Mouse (Mus musculus): ENCODE data around the gene Rras. TPM values are rescaled to one million over a fixed set of nuclear protein-coding genes. Genes with fewer than 3 reads are reported as not detected.

Rras gene
- polyA plus RNA-seq, 2 experiments: 15.4 to 16.3 TPM

DNA sequence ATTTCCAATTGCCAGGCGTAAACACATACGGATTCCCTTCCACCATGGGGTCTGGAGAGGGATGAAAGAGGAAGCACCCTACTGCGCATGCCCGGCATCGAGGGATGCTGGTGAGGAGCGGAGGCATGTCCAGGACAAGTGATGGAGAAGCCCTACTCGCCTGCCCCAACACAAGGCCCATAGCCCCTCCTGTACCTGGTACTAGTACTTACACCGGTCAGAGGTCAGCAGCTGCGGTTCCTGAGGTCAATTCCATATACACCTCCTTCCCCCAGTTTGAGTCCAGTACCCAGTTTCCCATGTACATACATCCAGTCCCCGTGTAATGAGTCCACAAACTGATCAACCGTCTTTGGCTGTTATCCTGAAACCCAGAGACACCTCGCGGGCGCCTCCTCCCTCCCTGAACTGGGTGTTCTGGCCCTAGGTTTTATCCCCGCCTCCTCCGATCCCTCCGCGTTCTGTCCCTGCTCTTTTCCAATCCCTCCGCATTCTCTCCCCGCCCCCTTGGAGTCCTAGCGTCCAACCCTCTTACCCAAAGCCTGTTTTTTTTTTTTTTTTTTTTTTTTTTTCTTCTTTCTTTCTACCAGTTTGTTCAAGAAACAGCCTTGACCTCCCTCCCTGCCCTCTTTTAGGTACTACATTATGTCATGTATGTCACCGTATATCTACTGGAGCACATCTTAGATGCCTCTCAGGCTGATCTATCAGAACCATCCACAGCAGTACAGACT, 43.2 kb upstream of the Rras start, which contains the start of gene Cpt1c:
Gene Cpt1c, minus strand, starts transcription at position 469 of the 734 bp plus-strand sequence.
- DNase-seq (ENCODE audit: low read depth in 3 of 3, low spot score in 3 of 3) (peak; percentile 57 to 74 (median 65)), ATAC-seq (ENCODE audit: insufficient read depth) (peak; percentile 65)
- WGBS (ENCODE audit: insufficient replicate concordance): 5% methylated on average over 22 of the region's 22 CpGs
- H3K27me3 ChIP-seq (ENCODE audit: control insufficient read depth, insufficient read depth, low read length): no peaks in the 10 kb centered on the region
- peak within 1 kb of the TSS; percentile 59 for H3K27ac ChIP-seq
- no peaks in the 10 kb centered on the region for H3K9me3 ChIP-seq (ENCODE audit: control insufficient read depth, low read length)
- peaks cover 25% of the 10 kb centered on the region for H3K36me3 ChIP-seq (replicated peaks; ENCODE audit: control insufficient read depth, insufficient read depth, low read depth)
- TF ChIP-seq EP300 (IDR thresholded peaks at IDR 0.05; ENCODE audit: low read depth): peak; percentile 32; the same call in 1 of the 2 replicates
- 0 out of 2 replicates have a peak, but pooled peaks have one; percentile 19 for TF ChIP-seq CTCF (IDR thresholded peaks at IDR 0.05; ENCODE audit: low read depth)
- peak within 1 kb of the TSS; percentile 29 to 50 for H3K4me3 ChIP-seq (ENCODE audit: insufficient read depth in 1 of 2, low read depth in 2 of 2, low read length in 2 of 2)
- H3K4me1 ChIP-seq (replicated peaks; ENCODE audit: control insufficient read depth in 2 of 2, insufficient read depth in 2 of 2, low read length in 1 of 2): peaks cover 13 to 23% of the 10 kb centered on the region in 2 experiments
- peak within 1 kb of the TSS; percentile 16; the same call in 1 of the 2 replicates for H3K9ac ChIP-seq (replicated peaks)
- H3K4me2 ChIP-seq (ENCODE audit: low read depth): peak within 1 kb of the TSS; percentile 67

DNA sequence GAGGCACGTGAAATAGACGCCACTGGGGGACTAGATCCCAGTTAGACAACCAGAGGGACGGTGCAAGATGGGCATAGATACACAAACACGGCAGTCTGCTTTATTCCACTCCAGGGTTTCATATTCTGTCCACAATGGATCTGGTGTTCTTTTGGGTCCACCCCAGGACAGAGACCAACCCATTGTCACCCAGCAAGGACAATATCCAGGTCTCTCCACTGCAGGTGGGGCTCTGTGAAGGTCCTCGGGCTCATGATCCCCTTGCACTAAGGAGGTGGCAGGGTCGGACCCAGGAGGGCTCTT, 42.7 kb upstream of the Rras start:
- Histone ChIP-seq H3K4me2 (ENCODE audit: low read depth) (peak overlapping the region; percentile 67), H3K27me3 (ENCODE audit: control insufficient read depth, insufficient read depth, low read length) (no peaks in the 10 kb centered on the region), H3K27ac (peak overlapping the region; percentile 20), H3K9me3 (ENCODE audit: control insufficient read depth, low read length) (no peaks in the 10 kb centered on the region), H3K4me1 (replicated peaks; ENCODE audit: control insufficient read depth in 2 of 2, insufficient read depth in 2 of 2, low read length in 1 of 2) (peaks cover 13 to 20% of the 10 kb centered on the region in 2 experiments), H3K9ac (replicated peaks) (no peak overlapping the region), H3K36me3 (replicated peaks; ENCODE audit: control insufficient read depth, insufficient read depth, low read depth) (peaks cover 27% of the 10 kb centered on the region), H3K4me3 (ENCODE audit: insufficient read depth in 1 of 2, low read depth in 2 of 2, low read length in 2 of 2) (no peak overlapping the region)
- DNase-seq (ENCODE audit: low read depth in 3 of 3, low spot score in 3 of 3) (no peak), ATAC-seq (ENCODE audit: insufficient read depth) (no peak)
- TF ChIP-seq CTCF (IDR thresholded peaks at IDR 0.05; ENCODE audit: low read depth) (no peak), EP300 (IDR thresholded peaks at IDR 0.05; ENCODE audit: low read depth) (no peak)
- 25% methylated on average over 6 of the region's 6 CpGs for WGBS (ENCODE audit: insufficient replicate concordance)

DNA sequence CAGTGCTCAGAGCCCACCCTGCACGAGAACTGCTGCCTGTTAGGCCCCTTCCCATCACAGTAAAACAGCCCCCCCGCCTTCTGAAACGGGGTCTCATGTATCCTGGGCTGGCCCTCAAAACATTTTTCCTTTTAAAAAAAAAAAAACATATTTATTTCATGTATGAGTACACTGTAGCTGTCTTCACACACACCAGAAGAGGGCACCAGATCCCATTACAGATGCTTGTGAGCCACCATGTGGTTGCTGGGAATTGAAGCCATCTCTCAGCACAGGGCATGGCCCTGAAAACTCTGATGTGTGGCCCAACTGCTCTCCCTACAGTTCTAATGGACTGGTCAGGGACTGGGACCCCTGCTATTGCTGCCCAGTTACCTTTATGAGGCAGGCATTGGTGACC, 39.5 kb upstream of the Rras start:
- no peak overlapping the region for H3K4me2 ChIP-seq (ENCODE audit: low read depth)
- H3K36me3 ChIP-seq (replicated peaks; ENCODE audit: control insufficient read depth, insufficient read depth, low read depth): peaks cover 40% of the 10 kb centered on the region
- no peak overlapping the region for H3K9ac ChIP-seq (replicated peaks)
- H3K4me3 ChIP-seq (ENCODE audit: insufficient read depth in 1 of 2, low read depth in 2 of 2, low read length in 2 of 2): no peak overlapping the region
- no peak overlapping the region for H3K27ac ChIP-seq
- 80% methylated on average over 3 of the region's 3 CpGs for WGBS (ENCODE audit: insufficient replicate concordance)
- ATAC-seq (ENCODE audit: insufficient read depth) (no peak), DNase-seq (ENCODE audit: low read depth in 3 of 3, low spot score in 3 of 3) (no peak)
- TF ChIP-seq EP300 (IDR thresholded peaks at IDR 0.05; ENCODE audit: low read depth) (no peak), CTCF (IDR thresholded peaks at IDR 0.05; ENCODE audit: low read depth) (peak; percentile 24)
- H3K4me1 ChIP-seq (replicated peaks; ENCODE audit: control insufficient read depth in 2 of 2, insufficient read depth in 2 of 2, low read length in 1 of 2): peaks cover 7 to 11% of the 10 kb centered on the region in 2 experiments; a peak in 3 of 4 replicates
- no peaks in the 10 kb centered on the region for H3K9me3 ChIP-seq (ENCODE audit: control insufficient read depth, low read length)
- no peaks in the 10 kb centered on the region for H3K27me3 ChIP-seq (ENCODE audit: control insufficient read depth, insufficient read depth, low read length)

DNA sequence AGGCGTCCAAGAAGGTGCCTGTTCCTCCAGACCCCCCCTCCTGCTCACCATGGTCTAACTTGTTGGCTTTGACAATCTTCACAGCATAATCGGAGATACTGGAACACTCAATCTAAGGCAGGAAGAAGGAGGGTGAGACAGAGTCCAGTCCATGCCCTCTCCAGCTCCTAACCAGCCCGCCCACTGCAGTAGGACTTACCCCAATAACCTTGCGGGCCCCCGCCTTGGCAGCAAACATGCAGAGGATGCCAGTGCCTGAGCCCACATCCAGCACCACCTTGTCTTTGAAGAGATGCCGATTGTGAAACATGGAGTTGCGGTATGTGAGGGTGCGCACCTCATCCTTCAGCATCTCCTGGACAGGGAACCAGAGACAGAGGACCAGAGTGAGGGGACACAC, 36.2 kb upstream of the Rras start:
- Histone ChIP-seq H3K9ac (replicated peaks) (no peak overlapping the region), H3K27ac (no peak overlapping the region), H3K27me3 (ENCODE audit: control insufficient read depth, insufficient read depth, low read length) (no peaks in the 10 kb centered on the region), H3K9me3 (ENCODE audit: control insufficient read depth, low read length) (no peaks in the 10 kb centered on the region), H3K4me2 (ENCODE audit: low read depth) (no peak overlapping the region), H3K4me1 (replicated peaks; ENCODE audit: control insufficient read depth in 2 of 2, insufficient read depth in 2 of 2, low read length in 1 of 2) (peaks cover 3 to 5% of the 10 kb centered on the region in 2 experiments; a peak in 2 of 4 replicates), H3K4me3 (ENCODE audit: insufficient read depth in 1 of 2, low read depth in 2 of 2, low read length in 2 of 2) (no peak overlapping the region), H3K36me3 (replicated peaks; ENCODE audit: control insufficient read depth, insufficient read depth, low read depth) (peaks cover 40% of the 10 kb centered on the region)
- 81% methylated on average over 8 of the region's 8 CpGs for WGBS (ENCODE audit: insufficient replicate concordance)
- ATAC-seq (ENCODE audit: insufficient read depth): no peak
- TF ChIP-seq CTCF (IDR thresholded peaks at IDR 0.05; ENCODE audit: low read depth) (no peak), EP300 (IDR thresholded peaks at IDR 0.05; ENCODE audit: low read depth) (no peak)
- DNase-seq (ENCODE audit: low read depth in 3 of 3, low spot score in 3 of 3): no peak

DNA sequence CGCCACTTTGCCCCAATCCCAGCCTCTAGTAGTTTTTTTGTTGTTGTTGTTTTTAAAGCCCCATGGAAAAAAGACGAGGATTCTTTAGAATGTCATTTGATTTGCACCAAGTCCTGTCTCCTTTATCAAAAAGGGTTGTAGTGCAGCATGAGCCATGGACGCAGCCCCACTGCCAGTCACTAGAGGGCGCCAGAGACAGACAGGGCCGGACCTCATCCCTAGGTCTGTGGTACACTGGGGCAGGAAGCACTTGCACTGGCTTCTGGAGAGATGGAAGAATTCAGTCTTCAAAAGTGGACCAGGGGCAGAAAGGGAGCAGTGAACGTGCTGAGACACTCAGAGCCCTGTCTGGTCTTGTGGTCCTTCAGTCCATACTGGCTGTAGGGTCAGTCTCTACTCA, 34.7 kb upstream of the Rras start:
- peak; percentile 59 to 69 (median 61) for DNase-seq (ENCODE audit: low read depth in 3 of 3, low spot score in 3 of 3)
- peaks cover 3 to 13% of the 10 kb centered on the region in 2 experiments; a peak in 3 of 4 replicates for H3K4me1 ChIP-seq (replicated peaks; ENCODE audit: control insufficient read depth in 2 of 2, insufficient read depth in 2 of 2, low read length in 1 of 2)
- TF ChIP-seq EP300 (IDR thresholded peaks at IDR 0.05; ENCODE audit: low read depth): no peak
- peak; percentile 99 for TF ChIP-seq CTCF (IDR thresholded peaks at IDR 0.05; ENCODE audit: low read depth)
- no peak overlapping the region for H3K9ac ChIP-seq (replicated peaks)
- WGBS (ENCODE audit: insufficient replicate concordance): 21% methylated on average over 6 of the region's 6 CpGs
- H3K4me3 ChIP-seq (ENCODE audit: insufficient read depth in 1 of 2, low read depth in 2 of 2, low read length in 2 of 2): no peak overlapping the region
- no peaks in the 10 kb centered on the region for H3K27me3 ChIP-seq (ENCODE audit: control insufficient read depth, insufficient read depth, low read length)
- H3K9me3 ChIP-seq (ENCODE audit: control insufficient read depth, low read length): no peaks in the 10 kb centered on the region
- H3K27ac ChIP-seq: no peak overlapping the region
- H3K36me3 ChIP-seq (replicated peaks; ENCODE audit: control insufficient read depth, insufficient read depth, low read depth): peaks cover 27% of the 10 kb centered on the region
- ATAC-seq (ENCODE audit: insufficient read depth): no peak
- H3K4me2 ChIP-seq (ENCODE audit: low read depth): no peak overlapping the region

Data from liver, embryonic 14.5 days (tissue).